Mouse (Mus musculus) liver, adult 2 months (tissue): ENCODE measurements around the gene Gm20388.

ENCODE experiments used
- CTCF ChIP-seq: fragments of 200-500 bp; IDR thresholded peaks from 2 replicates; pipeline ENCODE4 v1.5.1; 2011; ENCODE audit warnings: low read depth, low read length, control low read depth
- POLR2A ChIP-seq: fragments of 200-500 bp; IDR thresholded peaks from 2 replicates; pipeline ENCODE4 v1.6.1; 2011; ENCODE audit warnings: low read length, control low read depth; ENCODE audit not compliant: insufficient read depth; ENCODE audit errors: extremely low read depth

GRCm38 (mm10) chr8:124373753-124374152, 4463.1 kb downstream of the Gm20388 start:
- TF ChIP-seq CTCF = no peak
- TF ChIP-seq POLR2A = no peak
